Mouse (Mus musculus) Patski (cell line): Measurements from ENCODE around the gene Tspan18. TPM values are rescaled to one million over a fixed set of nuclear protein-coding genes. Genes with fewer than 3 reads are reported as not detected.
A peak's percentile ranks its signal among the peaks of the same experiment; 100 is the strongest.

ENCODE experiments used
- ATAC-seq: fragments of 100-300 bp; one replicate; pipeline ENCODE4 v1.8.0; 2021
- CTCF ChIA-PET: fragments of 350-600 bp; sonication (Branson Sonifier 250); formaldehyde crosslinking; loops from one replicate; lab custom pipeline; 2022; ENCODE audit warnings: inconsistent platforms; lab: Charles Lee
- POLR2A ChIA-PET: fragments of 350-600 bp; sonication (Branson Sonifier 250); formaldehyde crosslinking; loops from one replicate; lab custom pipeline; 2022; ENCODE audit warnings: antibody characterized with exemption, inconsistent platforms; lab: Charles Lee
- DNase-seq: peaks from one replicate; pipeline ENCODE4 v3.0.0-alpha.2; 2011; ENCODE audit warnings: low read depth, low spot score
- H3K27me3 ChIP-seq: fragments of 371-371 bp; one replicate; pipeline ENCODE4 v1.5.1; 2021
- CTCF ChIP-seq: fragments of 100-300 bp; IDR thresholded peaks from one replicate; pipeline ENCODE4 v1.5.1; 2021
- in situ Hi-C: fragments of 300-500 bp; cut with MboI; formaldehyde crosslinking; loops from 3 replicates; pipeline ENCODE4 v1.11.1; 2018; ENCODE audit warnings: low pct_unique_long_range_greater_than_20kb, mixed read lengths
- polyA plus RNA-seq: library from polyadenylated mRNA; unstranded; gene quantifications from one replicate; pipeline ENCODE4 v1.2.3, GENCODE M21; 2021

The Tspan18 gene
- 16.6 TPM for polyA plus RNA-seq

- ChIA-PET POLR2A (interaction anchor here (0.7 to 2.3 kb wide), 4 partner anchors 25 to 116 kb away, joined by 3 to 7 read pairs (median 4); no protein-coding TSS in a partner anchor), CTCF (interaction anchor here (0.6 to 4.6 kb wide), 26 partner anchors 10 to 136 kb away, joined by 3 to 47 read pairs (median 4); no protein-coding TSS in a partner anchor)
- DNase-seq: no peak
- TF ChIP-seq CTCF: no peak
- ATAC-seq: peak; percentile 79
- in situ Hi-C loops: loop anchor here (5.0 kb wide), 3 partner anchors 73 to 133 kb away; no protein-coding TSS in a partner anchor
- H3K27me3 ChIP-seq: no peaks in the 10 kb centered on the region
These were observed at the start of gene Tspan18 for GRCm38 (mm10) chr2:93333817-93334731. Gene Tspan18, minus strand, starts transcription at chr2:93334505.

GRCm38 (mm10) chr2:93383831-93384230, 49.5 kb upstream of the Tspan18 start:
- no peak for TF ChIP-seq CTCF
- no peaks in the 10 kb centered on the region for H3K27me3 ChIP-seq
- ATAC-seq (no peak), DNase-seq (no peak)
- in situ Hi-C loops: no loop called here
- CTCF ChIA-PET: no interaction called here
- POLR2A ChIA-PET: no interaction called here

- no peak for ATAC-seq
These were observed 46.4 kb upstream of the Tspan18 start for GRCm38 (mm10) chr2:93380680-93381089.

GRCm38 (mm10) chr2:93377797-93378196, 43.5 kb upstream of the Tspan18 start:
- ATAC-seq (no peak), DNase-seq (no peak)
- no peaks in the 10 kb centered on the region for H3K27me3 ChIP-seq
- ChIA-PET POLR2A (no interaction called here), CTCF (interaction anchor here (0.9 kb wide), 1 partner anchor 10 kb away, joined by 4 read pairs; no protein-coding TSS in a partner anchor)
- in situ Hi-C loops: no loop called here
- no peak for TF ChIP-seq CTCF

More at GRCm38 (mm10) chr2:93380680-93381089, 46.4 kb upstream of the Tspan18 start:
- in situ Hi-C loops: no loop called here
- DNase-seq: no peak
- H3K27me3 ChIP-seq: no peaks in the 10 kb centered on the region
- TF ChIP-seq CTCF: no peak
- ChIA-PET POLR2A (no interaction called here), CTCF (no interaction called here)

GRCm38 (mm10) chr2:93377157-93377556, 42.9 kb upstream of the Tspan18 start:
- CTCF ChIA-PET: interaction anchor here (0.9 kb wide), 1 partner anchor 11 kb away, joined by 4 read pairs; no protein-coding TSS in a partner anchor
- POLR2A ChIA-PET: no interaction called here
- no peak for ATAC-seq
- in situ Hi-C loops: no loop called here
- no peaks in the 10 kb centered on the region for H3K27me3 ChIP-seq
- no peak for TF ChIP-seq CTCF
- no peak for DNase-seq

- no peaks in the 10 kb centered on the region for H3K27me3 ChIP-seq
- ChIA-PET POLR2A (no interaction called here), CTCF (interaction anchor here (0.9 kb wide), 1 partner anchor 156 kb away, joined by 3 read pairs; no protein-coding TSS in a partner anchor)
- ATAC-seq (no peak), DNase-seq (no peak)
- in situ Hi-C loops: no loop called here
- TF ChIP-seq CTCF: no peak
These were observed 38.6 kb upstream of the Tspan18 start for GRCm38 (mm10) chr2:93372872-93373271.

- H3K27me3 ChIP-seq: no peaks in the 10 kb centered on the region
- ChIA-PET CTCF (no interaction called here), POLR2A (interaction anchor here (0.5 kb wide), 1 partner anchor 83 kb away, joined by 3 read pairs; no protein-coding TSS in a partner anchor)
- no peak for TF ChIP-seq CTCF
- no peak for ATAC-seq
- in situ Hi-C loops: no loop called here
- peak; percentile 22 for DNase-seq
These were observed 37.8 kb upstream of the Tspan18 start for GRCm38 (mm10) chr2:93372097-93372571.

- ChIA-PET POLR2A (no interaction called here), CTCF (no interaction called here)
- no peak for TF ChIP-seq CTCF
- ATAC-seq: no peak
- no peaks in the 10 kb centered on the region for H3K27me3 ChIP-seq
- DNase-seq: no peak
- in situ Hi-C loops: no loop called here
These were observed 34.6 kb upstream of the Tspan18 start for GRCm38 (mm10) chr2:93368954-93369353.

- in situ Hi-C loops: no loop called here
- no peak for DNase-seq
- ATAC-seq: no peak
- ChIA-PET CTCF (no interaction called here), POLR2A (interaction anchor here (0.9 kb wide), 1 partner anchor 17 kb away, joined by 3 read pairs; no protein-coding TSS in a partner anchor)
- no peak for TF ChIP-seq CTCF
- no peaks in the 10 kb centered on the region for H3K27me3 ChIP-seq
These were observed 33.7 kb upstream of the Tspan18 start for GRCm38 (mm10) chr2:93367962-93368361.

GRCm38 (mm10) chr2:93365411-93365810, 31.1 kb upstream of the Tspan18 start:
- POLR2A ChIA-PET: no interaction called here
- ATAC-seq (no peak), DNase-seq (no peak)
- no peaks in the 10 kb centered on the region for H3K27me3 ChIP-seq
- in situ Hi-C loops: no loop called here
- TF ChIP-seq CTCF: no peak
- CTCF ChIA-PET: no interaction called here
